Mouse (Mus musculus) left cerebral cortex, adult 11 months (tissue): ENCODE results near the gene Far1.

ENCODE experiments used
- DNase-seq: peaks from one replicate; pipeline ENCODE4 v3.0.0; 2022; ENCODE audit warnings: low spot score

Far1 gene

DNA sequence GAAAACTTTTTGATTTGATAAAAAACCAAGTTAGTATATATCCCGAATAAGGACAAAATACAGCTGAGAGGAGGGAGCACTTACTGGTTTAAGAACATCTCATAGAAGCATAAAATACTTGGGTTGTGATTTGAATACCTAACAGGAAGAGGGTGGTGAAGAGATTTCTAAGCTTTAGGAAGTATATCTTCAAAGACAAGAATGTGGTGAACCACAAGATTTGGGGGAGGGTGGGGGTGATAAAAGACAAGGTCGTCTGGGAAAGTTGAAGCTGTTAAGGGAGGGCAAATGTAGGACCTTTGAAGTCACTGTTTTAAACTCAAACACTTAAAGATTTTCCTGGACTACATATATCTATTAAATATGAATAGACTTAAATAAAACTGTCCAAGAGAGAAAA is 59.1 kb downstream of the Far1 start:
- DNase-seq, result no peak

DNA sequence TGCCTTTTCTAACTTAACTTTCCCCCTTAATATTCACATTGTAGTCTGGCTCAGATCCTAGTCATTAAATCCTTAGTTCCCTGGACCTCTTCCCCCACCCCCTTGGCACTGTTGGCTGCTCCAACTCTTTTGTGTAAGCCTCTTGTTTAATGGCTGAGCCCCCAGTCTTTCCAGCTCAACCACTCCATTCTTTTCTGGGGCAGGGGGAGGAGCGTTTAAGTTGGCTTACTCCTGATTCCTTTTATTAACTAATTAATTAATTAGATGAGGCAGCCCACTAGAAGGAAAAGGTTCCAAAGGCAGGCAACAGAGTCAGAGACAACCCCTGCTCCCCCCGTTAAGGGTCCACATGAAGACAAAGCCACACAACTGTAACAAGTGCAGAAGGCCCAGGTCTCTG is 68.5 kb downstream of the Far1 start:
- no peak for DNase-seq

DNA sequence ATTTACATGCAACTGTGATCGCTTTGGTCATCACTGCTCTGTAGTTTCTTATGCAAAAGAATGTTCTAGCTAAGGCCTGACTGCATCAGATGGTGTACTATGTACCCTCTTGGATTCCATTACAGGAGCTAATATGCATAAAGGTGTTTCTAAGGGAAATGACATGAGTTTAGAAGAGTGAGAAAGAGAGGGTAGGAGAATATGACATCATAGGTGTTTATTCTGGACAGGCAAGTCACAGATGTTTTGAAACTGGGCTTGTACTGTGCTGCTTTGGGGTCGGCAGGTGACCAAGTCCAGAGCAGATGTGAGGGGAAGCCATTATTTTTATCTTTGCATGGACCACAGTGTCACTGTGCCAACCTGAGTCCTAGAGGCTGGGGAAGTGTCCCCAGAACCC is 75.6 kb downstream of the Far1 start:
- no peak for DNase-seq

DNA sequence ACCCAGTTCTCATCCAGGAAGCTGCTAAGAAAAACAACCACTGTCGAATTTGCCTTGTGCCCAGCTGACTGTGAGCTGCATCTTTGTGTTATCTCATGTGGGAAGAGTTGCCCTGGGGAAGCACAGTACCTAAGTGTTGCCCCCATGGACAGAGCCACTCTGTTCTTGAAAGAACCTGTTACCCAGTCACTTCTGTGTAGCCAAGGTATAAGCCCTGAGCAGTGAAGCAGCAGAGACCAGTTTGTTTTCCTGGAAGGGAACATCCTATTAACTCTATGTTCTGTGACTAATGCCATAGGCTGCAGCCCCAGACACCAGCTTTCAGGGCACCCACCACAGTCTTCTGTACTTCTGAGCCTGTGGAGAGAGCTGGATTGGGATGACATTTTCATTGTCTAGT is 76.7 kb downstream of the Far1 start:
- DNase-seq, result no peak

DNA sequence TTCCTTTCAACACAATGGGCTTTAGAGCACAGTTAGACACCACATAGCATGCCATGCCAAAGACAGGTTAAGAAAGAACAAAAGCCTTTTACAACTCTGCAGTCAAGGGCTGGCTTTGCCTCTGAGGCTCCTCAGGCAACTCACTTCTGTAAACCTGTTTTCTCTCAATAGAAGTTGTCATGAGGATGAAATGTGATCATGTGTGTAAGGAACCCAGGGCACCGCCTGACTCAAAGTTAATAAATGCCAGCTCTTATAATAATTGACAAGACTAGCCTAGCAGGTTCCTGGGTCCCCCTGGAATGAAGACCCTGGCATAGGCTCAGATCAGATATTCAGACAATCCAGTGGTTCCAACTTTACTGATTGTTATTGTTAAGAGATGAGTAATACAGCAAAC is 77.5 kb downstream of the Far1 start:
- no peak for DNase-seq

DNA sequence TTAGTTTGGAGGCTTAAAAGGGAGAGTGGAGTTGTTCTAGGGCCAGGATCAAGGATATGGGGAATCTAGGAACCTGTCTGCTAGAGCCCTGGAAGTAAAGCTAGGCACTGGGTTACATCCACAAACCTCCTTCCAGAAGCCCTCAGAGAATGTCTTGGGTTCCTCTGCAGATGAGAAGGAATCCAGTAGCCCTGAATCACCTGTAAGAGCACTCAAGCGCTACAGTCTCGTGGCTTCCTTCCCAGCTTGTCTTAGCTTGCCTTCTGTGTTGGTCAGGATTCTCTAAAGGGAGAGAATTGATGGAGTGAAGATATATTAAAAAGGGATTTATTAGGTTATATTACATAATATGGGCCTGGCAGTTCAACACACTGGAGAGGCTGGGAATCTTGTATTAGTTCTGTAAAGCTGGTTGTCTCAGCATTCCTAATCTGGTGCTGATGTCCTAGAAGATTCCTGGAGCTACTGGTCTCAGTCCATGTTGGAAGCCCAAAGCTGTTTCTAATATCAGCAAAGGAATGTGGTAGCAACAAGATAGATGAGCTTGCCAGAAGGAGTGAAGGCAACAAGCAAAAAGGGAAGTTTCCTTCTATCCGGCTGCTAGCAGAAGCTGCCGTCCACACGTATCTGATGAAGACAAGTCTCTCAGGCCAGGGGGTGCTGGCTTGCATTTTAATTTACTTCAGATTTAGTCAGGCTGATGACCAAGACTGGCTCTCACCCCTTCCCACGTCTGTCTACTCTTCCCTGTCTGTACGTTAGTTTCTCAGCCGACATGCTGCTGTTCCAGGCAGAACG is 78.1 kb downstream of the Far1 start:
- DNase-seq, result no peak

DNA sequence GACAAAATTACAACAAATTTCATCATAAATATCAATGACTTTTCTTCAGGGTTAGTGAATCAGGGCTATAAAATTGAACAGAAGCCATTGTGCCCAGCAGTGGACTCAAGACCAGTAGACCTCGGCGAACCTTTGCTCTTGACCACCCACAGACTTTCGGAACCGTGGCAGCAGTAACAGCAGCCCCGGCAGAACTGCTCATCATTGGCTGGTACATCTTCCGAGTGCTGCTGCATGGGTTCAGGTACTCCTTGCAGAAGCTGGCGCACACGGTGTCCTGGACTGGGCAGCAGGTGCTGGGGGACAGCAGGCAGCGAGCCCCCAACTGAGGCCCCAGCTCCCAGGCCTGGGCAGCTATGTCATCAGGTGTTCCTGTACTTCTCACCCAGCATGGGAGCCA is 79.1 kb downstream of the Far1 start:
- DNase-seq, result no peak

DNA sequence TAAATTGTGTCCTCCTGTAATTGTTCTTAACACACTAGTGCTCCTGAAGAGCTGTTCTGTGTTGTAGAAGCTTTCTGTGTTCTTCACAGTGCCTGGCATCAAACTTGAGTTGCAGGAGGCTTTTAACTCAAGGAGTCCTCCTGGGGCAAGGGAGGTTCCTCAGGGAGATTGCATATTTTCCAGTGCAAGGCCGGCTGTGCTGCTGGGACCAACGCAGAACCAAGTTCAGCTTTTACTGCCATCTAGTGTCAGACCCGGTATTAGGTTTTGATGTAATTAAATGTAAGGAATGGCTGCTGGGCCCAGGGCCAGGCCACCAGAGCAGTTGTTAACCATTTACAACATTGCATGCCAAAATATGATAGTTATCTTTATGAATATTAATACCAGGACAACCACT is 80.7 kb downstream of the Far1 start:
- peak; percentile 28 for DNase-seq

DNA sequence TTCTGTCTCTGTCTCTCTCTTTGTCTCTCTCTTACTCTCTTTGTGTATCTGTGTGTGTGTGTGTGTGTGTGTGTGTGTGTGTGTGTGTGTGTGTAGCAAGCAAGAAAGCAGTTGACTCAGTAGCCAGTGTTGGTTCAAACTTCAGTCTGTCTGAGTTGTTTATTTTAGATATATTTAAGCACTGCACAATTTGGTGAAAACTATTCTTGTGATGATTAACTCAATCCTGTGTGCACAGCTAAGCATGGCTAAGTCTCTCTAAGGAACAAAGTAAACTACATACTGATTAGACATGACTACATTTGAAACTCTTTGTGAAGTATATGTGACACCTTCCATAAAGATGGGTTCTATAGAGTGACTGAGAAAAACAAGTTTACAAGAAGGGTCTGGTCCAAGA is 83.6 kb downstream of the Far1 start:
- DNase-seq, result no peak

DNA sequence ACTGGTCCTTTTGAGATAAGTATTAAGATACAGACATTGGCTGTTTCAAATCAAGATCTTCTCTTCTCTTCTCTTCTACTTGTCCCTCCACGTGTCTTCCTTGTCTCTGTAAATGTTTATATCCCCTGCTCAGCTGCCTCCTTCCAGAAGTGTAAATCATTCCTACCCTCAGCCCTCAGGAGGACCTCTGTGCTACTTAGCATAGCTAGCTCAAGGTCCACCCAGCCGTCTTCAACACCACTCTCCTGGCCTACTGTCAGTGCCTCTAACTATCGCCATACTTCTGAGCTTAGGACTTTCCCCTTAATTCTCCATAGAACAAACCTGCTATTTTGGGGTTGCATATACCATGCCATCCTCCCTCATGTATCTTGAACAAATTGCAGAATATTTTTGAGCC is 88.2 kb downstream of the Far1 start:
- no peak for DNase-seq

DNA sequence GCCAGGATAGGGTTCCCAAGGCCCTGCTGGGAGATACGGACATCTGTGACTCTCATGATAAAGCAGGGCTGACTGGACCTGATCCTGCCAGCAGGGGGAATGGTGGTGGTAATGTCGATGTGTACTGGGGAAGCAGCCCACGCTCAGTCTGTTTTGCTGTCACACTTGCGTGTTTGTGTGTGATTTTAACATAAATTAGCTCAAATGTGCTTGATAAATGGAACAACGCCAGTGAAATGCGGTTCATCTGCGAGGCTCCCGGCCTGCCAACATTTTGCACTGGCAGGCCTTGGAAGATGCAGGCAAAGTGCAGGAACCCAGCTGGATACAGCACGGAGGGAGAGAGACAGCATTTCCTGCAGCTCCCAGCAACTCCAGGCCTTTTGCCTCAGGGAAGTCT is 94.3 kb downstream of the Far1 start:
- DNase-seq, result peak; percentile 47

DNA sequence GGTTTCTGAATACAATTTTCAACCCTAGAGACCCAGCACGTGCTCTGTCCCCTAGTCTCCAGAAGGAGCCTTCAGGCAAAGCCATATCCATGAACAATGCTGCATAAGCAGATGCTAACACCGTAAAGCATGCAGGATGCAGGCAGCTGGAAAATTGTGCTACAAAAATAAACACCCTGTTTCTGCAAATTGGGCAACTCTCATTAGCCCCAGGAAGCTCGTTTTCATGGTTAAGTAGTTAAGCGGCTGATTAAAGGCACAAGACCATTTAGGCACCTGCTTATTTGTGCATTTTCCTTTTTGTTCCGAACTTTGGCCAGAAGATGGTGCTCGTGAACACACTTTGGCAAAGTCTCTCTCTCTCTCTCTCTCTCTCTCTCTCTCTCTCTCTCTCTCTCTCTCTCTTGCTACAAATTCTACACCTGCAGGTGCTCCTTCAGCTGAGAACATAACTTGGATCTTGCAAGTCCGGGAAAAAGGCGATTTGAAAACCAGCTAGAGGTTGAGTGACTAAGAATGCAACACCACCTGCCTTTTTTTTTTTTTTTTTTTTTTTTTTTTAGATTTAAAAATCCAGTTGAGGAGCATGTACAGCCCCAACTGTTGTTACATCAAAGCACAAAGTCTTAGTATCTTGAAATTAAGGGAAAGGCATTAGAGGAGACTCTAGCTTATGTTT is 95.5 kb downstream of the Far1 start:
- peak; percentile 54 for DNase-seq

DNA sequence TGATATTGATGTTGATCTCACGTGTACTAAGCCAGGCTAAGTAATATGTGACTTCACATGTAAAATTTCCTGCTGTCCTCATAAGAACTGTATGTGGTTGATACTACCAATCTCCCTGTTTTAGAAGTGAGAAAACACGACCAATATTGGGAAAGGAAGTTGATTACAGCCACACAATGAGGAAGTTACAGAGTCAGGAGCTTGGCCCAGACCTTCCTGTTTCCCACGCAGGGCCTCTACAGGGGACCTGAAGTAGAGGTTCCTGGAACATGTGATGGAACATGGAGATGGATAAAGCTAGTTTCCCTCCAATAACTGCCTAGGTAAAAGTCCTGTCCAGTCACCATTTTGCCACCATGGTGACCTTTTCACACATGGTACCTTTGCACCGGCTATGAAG is 99.0 kb downstream of the Far1 start:
- no peak for DNase-seq

DNA sequence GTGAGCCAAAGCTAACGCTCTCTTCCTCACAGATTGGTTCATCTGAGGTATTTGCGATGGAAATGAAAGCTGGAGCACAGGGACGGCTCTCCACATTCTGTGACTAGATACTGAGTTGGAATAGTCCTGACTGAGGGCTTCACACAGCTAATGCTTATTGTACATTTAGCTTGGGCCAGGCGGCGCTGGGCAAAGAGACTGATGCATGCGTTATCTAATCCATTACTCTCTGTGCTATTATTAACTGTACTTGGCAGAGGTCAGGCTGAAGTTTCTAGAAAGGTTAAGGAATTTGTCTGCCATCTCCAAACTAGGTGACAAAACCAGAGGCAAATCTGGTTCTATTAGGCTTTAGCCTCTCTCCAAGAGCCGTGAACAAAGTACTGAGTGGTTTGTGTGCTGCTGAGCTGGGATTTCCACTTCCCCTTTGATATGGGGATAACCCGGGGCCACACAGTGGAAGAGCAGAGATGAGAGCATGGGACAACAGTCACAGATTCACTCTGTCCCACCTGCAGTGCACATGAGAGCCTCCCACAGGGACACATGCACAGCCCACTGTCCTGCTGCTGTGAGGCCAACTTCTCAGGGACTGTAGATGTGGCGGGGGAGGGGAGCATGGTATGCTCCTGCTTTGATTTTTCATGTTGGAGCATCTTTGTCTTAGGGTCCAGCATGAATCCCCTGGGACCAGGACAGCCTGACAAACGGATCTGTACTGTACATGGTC is 100.7 kb downstream of the Far1 start:
- no peak for DNase-seq

DNA sequence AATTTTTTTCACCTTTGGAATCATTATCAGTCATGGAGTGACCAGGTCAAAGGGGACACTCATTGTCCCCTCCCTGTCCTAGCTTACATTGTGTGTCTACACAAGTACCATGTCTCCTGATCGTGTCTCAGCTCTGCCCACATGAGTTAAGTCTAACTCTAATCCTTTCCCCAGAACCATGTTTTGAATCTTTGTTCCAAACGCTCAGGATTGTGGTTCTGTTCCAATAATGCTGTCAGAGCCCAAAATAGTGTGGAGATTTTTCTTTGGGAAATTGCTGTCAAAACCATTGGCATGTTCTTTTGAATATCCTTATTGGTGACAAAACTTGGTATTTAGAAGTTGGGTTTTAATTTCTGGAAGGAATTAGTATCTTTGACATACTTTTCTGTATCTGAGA is 105.5 kb downstream of the Far1 start:
- DNase-seq, result no peak

DNA sequence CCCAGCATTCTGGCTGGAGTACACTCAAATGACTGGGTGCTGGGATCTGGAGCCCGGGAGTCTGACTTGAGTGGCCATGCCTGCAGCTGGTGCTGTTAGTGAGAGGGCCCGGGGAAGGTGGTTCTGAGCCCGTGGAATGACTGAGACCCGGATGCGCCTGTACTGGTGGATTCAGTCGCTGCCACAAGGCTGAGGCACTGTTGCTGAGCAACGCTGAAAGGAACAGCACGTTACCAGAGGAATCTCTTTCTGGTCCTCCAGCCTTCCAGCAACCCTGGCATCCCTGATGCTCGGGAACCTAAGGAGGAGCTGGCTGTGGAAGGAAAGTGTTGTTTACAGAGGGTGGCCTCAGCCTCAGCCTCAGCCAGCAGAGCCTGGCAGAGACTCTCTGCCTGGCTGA is 106.1 kb downstream of the Far1 start:
- peak; percentile 22 for DNase-seq
